Mouse (Mus musculus): Measurements from ENCODE around the gene Gm20824. TPM values are rescaled to one million over a fixed set of nuclear protein-coding genes. Genes with fewer than 3 reads are reported as not detected.
"Not testable (repeated sequence)": the region's sequence is repeated elsewhere in the genome, so short reads cannot be mapped to it uniquely, and the experiment has no call there.

The Gm20824 gene
- not detected for total RNA-seq (2021)
- long read RNA-seq, experiment 1, result 0 reads
- long read RNA-seq, experiment 2, result 0 reads

DNA sequence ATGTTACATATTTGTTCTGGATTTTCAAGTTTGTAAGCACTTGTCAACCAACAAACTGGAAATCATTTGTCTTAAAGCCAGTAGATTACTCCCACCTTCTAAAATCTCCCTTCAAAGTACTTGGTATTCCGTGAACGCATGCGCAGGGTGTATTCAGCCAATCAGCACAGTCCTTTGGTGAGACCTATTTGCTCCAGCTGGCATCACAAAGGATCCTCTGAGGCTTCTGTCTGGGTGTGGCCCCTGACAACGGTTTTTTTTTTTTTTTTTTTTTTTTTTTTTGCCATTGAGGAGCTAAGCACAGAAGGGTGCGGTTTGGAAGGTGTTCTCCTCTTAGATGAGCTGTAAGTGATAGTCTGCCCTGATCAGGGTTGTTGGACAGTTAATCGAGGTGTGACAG lies at the start of gene Gm20824:
Gene Gm20824 (plus strand): TSS at position 301 of the 400 bp plus-strand sequence.
- not testable (repeated sequence) for DNase-seq

Other genes with a start within 250 kb of the Gm20824 start
- gene Gm20825, start 186.4 kb upstream of the Gm20824 start, total RNA-seq (2021), result not detected

Data from gastrocnemius, postnatal 25 days (tissue).